Mouse (Mus musculus): ENCODE data around the gene Actg2. TPM values are rescaled to one million over a fixed set of nuclear protein-coding genes. Genes with fewer than 3 reads are reported as not detected.
A peak's percentile ranks its signal among the peaks of the same experiment; 100 is the strongest.

Gene Actg2
- total RNA-seq, 2 experiments from 2014 or later = not detected

DNA sequence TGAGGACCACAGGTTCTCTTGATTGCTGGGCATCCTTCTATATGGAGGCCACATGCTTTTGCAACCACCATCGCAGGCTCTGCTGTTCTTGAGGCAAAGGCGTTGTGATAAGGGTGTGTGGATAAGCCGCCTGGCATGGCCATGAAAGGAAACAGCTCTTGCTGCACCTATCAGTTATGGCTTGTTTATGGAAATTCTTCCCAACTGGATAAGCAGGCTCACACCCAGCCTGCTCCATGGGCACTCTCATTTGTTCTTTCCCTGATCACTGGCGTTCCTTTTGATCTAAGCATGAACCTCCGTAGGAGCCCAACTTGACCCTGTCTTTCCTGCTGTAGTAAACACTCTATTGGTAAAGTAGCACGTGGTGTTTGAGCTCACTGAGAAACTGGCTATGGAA, 14.3 kb downstream of the Actg2 start:
- ATAC-seq (replicated peaks; ENCODE audit: low FRiP score, low TSS enrichment, poor library complexity, severe bottlenecking) = no peak

DNA sequence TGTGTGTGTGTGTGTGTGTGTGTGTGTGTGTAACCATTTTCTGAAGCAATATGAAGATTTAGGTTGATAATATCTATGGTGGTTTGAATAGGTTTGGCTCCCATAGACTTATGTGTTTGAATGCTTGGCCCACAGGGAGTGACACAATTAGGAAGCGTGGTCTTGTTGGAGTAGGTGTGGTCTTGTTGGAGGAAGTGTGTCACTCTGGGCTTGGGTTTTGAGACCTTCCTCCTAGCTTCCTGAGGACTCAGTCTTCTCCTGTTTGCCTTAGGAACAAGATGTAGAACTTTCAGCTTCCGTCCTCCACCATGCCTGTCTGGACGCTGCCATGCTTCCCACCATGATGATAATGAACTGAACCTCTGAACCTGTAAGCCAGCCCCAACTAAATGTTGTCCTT, 17.4 kb downstream of the Actg2 start:
- no peak for ATAC-seq (replicated peaks; ENCODE audit: low FRiP score, low TSS enrichment, poor library complexity, severe bottlenecking)

DNA sequence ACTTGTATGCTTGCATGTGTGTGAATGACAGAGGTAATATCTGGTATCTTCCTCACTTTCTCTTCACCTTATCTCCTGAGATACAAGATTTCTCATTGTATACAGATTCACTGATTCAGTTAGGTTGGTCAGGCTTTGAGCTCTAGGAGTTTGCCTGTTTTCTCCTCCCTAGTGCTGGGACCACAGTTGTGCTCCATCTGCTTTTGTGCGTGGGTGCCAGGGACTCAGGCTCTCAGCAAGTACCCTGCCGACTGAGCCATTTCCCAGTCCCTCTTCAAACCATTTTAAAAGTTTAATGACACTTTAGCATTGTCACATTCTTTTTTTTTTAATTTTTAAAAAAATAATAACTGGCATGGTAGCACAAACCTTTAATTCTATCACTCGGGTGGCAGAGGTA, 20.9 kb downstream of the Actg2 start:
- ATAC-seq (replicated peaks; ENCODE audit: low FRiP score, low TSS enrichment, poor library complexity, severe bottlenecking) = no peak

- no peak; the same call in 1 of the 2 replicates for ATAC-seq (replicated peaks; ENCODE audit: low FRiP score, low TSS enrichment, poor library complexity, severe bottlenecking)
Observed at GRCm38 (mm10) chr6:83512495-83512894, 23.6 kb downstream of the Actg2 start.

GRCm38 (mm10) chr6:83510210-83510609, 25.9 kb downstream of the Actg2 start:
- no peak for ATAC-seq (replicated peaks; ENCODE audit: low FRiP score, low TSS enrichment, poor library complexity, severe bottlenecking)

DNA sequence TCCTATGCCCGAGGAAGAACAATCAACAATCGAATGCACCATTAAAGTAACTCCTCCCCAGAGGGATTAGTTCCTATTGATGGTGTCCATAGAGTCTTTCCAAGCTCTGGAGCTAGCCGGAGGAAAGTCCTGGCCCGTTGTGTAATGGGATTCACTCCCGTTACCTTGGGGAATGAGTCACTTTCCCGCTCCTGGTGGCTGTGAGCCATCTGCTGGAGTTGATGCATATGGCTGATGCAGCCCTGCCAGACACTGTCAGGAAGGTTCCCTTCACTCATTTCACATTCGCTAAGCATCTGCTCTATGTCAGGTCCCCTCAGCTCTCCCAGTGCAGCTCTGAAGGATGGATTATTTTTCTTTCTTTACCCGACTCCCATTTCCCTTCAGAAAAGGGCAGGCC, 26.6 kb downstream of the Actg2 start:
- ATAC-seq (replicated peaks; ENCODE audit: low FRiP score, low TSS enrichment, poor library complexity, severe bottlenecking) = no peak

DNA sequence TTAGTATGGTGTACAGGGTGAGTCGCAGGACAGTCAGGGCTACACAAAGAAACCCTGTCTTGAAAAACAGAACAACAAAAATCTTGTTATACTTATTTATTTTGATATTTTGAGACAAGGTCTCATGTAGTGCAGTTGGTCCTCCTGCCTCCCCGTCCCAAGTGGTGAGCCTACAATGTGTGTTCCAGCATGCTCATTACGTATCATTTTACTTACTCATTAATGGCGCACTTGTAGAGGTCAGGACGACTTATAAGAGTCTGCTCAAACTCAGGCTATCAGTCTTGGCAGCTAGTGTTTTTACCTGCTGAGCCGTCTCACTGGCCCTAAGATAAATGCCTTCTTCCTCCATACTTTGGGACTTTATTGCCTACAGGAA, 28.9 kb downstream of the Actg2 start:
- ATAC-seq (replicated peaks; ENCODE audit: low FRiP score, low TSS enrichment, poor library complexity, severe bottlenecking) = no peak

DNA sequence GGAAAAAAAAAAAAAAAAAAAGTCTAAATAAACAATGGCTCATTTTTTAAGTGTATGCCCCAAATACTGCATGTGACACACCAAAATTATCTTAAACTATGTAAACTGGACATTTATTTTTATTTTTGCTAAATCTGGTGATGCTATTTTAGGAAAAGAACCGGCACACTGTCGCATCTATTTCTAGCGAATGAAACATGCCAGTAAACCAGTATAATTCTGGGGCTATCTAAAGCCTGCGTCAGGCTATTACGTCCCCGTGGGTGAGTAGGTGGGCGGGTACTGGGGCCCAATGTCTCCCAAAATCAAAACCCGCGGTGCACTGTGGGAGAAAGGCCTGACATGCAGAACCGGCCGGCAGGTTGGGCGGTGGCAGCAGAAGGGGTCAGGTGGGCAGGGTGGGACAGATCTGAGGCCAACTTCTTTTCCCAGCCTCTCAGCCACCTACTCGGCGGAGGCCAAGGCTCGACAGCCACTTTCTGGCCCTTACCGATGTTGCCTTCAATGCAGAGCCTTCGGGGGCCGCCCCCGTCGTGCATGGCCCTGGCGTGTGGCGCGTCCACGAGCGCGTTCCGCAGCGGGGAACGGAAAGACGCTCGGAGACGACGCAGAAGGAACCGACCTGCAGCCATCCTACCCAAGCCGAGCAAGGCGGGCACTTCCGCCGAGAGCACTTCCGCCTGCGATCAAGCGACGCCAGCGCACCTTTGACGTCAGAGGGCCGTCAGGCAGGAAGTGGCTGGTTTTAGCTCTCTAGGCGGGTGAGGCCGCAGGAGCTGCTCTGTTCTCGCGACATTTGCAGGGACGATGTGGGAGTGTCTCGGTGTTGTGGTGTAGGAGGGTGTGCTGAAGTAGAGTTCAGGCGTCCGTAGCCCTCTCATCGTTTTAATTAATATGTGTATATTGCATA, 29.6 kb downstream of the Actg2 start, which contains the start of gene Dguok:
Gene Dguok (minus strand): TSS at position 712 of the 910 bp plus-strand sequence.
- ATAC-seq (replicated peaks; ENCODE audit: low FRiP score, low TSS enrichment, poor library complexity, severe bottlenecking) = peak; percentile 96

GRCm38 (mm10) chr6:83505554-83505953, 30.5 kb downstream of the Actg2 start:
- ATAC-seq (replicated peaks; ENCODE audit: low FRiP score, low TSS enrichment, poor library complexity, severe bottlenecking) = no peak

DNA sequence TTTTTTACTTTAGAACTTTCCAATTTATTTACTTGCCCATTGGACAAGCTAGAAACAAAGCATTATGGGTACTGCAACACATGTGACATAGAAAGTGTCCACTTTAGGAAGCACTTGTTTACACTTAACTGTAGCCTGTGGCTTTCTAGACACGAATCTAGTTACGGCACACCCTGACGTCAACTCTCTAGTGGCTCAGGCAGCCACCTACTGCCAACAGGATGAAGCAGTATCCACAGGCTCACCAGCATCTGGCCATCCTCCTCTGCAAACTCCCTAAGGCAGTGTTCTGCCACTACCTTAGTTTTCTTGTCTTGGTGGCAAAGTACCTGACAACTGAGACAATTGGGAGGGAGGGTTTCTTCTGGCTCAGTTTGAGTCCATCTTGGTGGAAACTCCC, 32.7 kb downstream of the Actg2 start:
- no peak for ATAC-seq (replicated peaks; ENCODE audit: low FRiP score, low TSS enrichment, poor library complexity, severe bottlenecking)

GRCm38 (mm10) chr6:83502656-83503055, 33.4 kb downstream of the Actg2 start:
- no peak for ATAC-seq (replicated peaks; ENCODE audit: low FRiP score, low TSS enrichment, poor library complexity, severe bottlenecking)

GRCm38 (mm10) chr6:83501524-83502310, 34.3 kb downstream of the Actg2 start:
- ATAC-seq (replicated peaks; ENCODE audit: low FRiP score, low TSS enrichment, poor library complexity, severe bottlenecking) = no peak

DNA sequence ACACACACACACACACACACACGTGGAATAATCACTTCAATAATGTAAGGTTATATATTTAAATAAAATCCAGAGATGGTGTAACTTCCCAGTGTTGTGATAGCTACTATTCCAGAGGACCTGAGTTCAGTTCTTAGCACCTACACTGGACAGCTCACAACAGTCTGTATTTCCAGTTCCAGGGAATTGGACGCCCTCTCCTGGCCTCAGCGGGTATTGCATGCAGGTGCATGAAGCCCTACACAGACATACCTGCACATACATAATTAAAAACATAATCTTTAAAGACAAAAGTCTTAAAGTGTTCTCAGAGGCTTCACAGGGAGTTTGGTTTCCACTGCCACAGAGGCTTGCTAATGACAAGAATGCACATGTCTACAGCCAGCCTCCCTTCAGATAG, 35.6 kb downstream of the Actg2 start:
- ATAC-seq (replicated peaks; ENCODE audit: low FRiP score, low TSS enrichment, poor library complexity, severe bottlenecking) = no peak

DNA sequence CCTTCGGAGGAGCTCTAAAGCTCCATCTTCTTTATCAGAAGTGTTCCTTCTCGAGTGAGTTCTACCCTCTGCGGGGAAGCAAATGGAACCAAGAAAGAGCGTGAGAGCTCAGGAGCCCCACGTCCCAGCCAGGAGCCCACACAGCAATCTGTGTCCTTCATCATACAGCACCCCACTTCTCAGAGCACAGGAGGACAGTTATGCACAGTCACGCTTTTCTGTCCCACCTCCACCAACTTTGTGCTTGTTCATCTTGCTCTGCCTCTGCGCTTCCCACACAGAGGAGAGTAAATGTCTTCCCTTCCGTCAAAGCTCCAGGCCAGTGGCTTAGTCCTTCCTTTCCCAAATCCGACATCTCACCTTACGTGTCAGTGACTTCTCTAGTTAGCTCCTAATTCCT, 37.0 kb downstream of the Actg2 start:
- ATAC-seq (replicated peaks; ENCODE audit: low FRiP score, low TSS enrichment, poor library complexity, severe bottlenecking) = no peak

- ATAC-seq (replicated peaks; ENCODE audit: low FRiP score, low TSS enrichment, poor library complexity, severe bottlenecking) = peak; percentile 66
Observed at GRCm38 (mm10) chr6:83496753-83497710, 39.0 kb downstream of the Actg2 start.

GRCm38 (mm10) chr6:83496009-83496752, 39.9 kb downstream of the Actg2 start:
- ATAC-seq (replicated peaks; ENCODE audit: low FRiP score, low TSS enrichment, poor library complexity, severe bottlenecking) = no peak

- ATAC-seq (replicated peaks; ENCODE audit: low FRiP score, low TSS enrichment, poor library complexity, severe bottlenecking) = no peak
Observed at GRCm38 (mm10) chr6:83490622-83491021, 45.4 kb downstream of the Actg2 start.

- ATAC-seq (replicated peaks; ENCODE audit: low FRiP score, low TSS enrichment, poor library complexity, severe bottlenecking) = no peak
Observed at GRCm38 (mm10) chr6:83488200-83488599, 47.9 kb downstream of the Actg2 start.

- ATAC-seq (replicated peaks; ENCODE audit: low FRiP score, low TSS enrichment, poor library complexity, severe bottlenecking) = no peak
Observed at GRCm38 (mm10) chr6:83487298-83487697, 48.8 kb downstream of the Actg2 start.
